Comparison of ENCODE assay signal across 9 mouse cellular contexts in genomic region chr14:99022346-99023086, GRCm38 (mm10). TPM values are rescaled to one million over a fixed set of nuclear protein-coding genes. Genes with fewer than 3 reads are reported as not detected.
DNase-seq lines count a peak whose midpoint lies in the region; ATAC-seq and TF ChIP-seq lines count a peak whose summit lies in the region.
"Had no signal": no experiment of that assay in that cellular context is flagged by ENCODE, and none has a peak within 500 bp of the region (broad histone marks: within the 10 kb centered on the region; RNA-seq: fewer than 3 reads in every experiment).

No protein-coding gene starts in this region.

- ATAC-seq in megakaryocyte, adult 5-6 weeks (ENCODE audit: poor library complexity, severe bottlenecking), result no peak
- no peak for ATAC-seq in limb, embryonic 13.5 days (ENCODE audit: low FRiP score, low read depth)
- ATAC-seq in stomach, postnatal 0 days (ENCODE audit: low FRiP score, low TSS enrichment), result no peak
- ATAC-seq: inflammation-experienced regulatory T-cells, adult 6 months had no signal

- peaks cover 8% of the 10 kb centered on the region for H3K9me3 ChIP-seq in megakaryocyte, embryonic 14.5 days
- H3K9me3 ChIP-seq in limb, embryonic 13.5 days, result peaks cover 5% of the 10 kb centered on the region; the same call in 1 of the 2 replicates
- H3K9me3 ChIP-seq in stomach, postnatal 0 days (ENCODE audit: control insufficient read depth, low read length), result no peaks in the 10 kb centered on the region

- peaks cover 8% of the 10 kb centered on the region for H3K36me3 ChIP-seq in megakaryocyte, embryonic 14.5 days (replicated peaks; ENCODE audit: low read length)
- H3K36me3 ChIP-seq in limb, embryonic 13.5 days, result no peaks in the 10 kb centered on the region
- no peaks in the 10 kb centered on the region for H3K36me3 ChIP-seq in stomach, postnatal 0 days (ENCODE audit: control insufficient read depth, insufficient read depth, low read length)

- H3K4me3 ChIP-seq in megakaryocyte, embryonic 14.5 days (replicated peaks), result peak overlapping the region; percentile 23
- H3K4me3 ChIP-seq in limb, embryonic 13.5 days, result peak overlapping the region; percentile 21
- no peak overlapping the region for H3K4me3 ChIP-seq in stomach, postnatal 0 days (ENCODE audit: low read depth, low read length)

- TF ChIP-seq EP300 in stomach, postnatal 0 days (optimal IDR thresholded peaks at IDR 0.05), result no peak

- peak overlapping the region; percentile 52 for H3K4me2 ChIP-seq in limb, embryonic 13.5 days (replicated peaks)
- peak overlapping the region; percentile 34; the same call in 1 of the 2 replicates for H3K4me2 ChIP-seq in stomach, postnatal 0 days (replicated peaks; ENCODE audit: low read depth)

- H3K4me1 ChIP-seq in megakaryocyte, embryonic 14.5 days, result peaks cover 6% of the 10 kb centered on the region
- H3K4me1 ChIP-seq in limb, embryonic 13.5 days, result no peaks in the 10 kb centered on the region
- no peaks in the 10 kb centered on the region for H3K4me1 ChIP-seq in stomach, postnatal 0 days (replicated peaks; ENCODE audit: control insufficient read depth, insufficient read depth)

- WGBS in limb, embryonic 13.5 days, result 47% methylated on average over 12 of the region's 12 CpGs
- 41% methylated on average over 12 of the region's 12 CpGs for WGBS in stomach, postnatal 0 days

- H3K9ac ChIP-seq in limb, embryonic 13.5 days, result no peak overlapping the region
- no peak overlapping the region for H3K9ac ChIP-seq in stomach, postnatal 0 days (ENCODE audit: low read length)

- peak; percentile 49 for DNase-seq in embryo, embryonic 10.5 days (ENCODE audit: low spot score)
- DNase-seq in embryo, embryonic 10 days (ENCODE audit: low spot score), result no peak
- no peak for DNase-seq in stomach, postnatal 0 days (ENCODE audit: low spot score)
- no peak for DNase-seq in thymus, postnatal 0 days (ENCODE audit: low spot score)
- no peak for DNase-seq in layer of hippocampus, adult 8-10 months (ENCODE audit: low spot score in 2 of 2)

- H3K27me3 ChIP-seq in megakaryocyte, embryonic 14.5 days (replicated peaks), result no peaks in the 10 kb centered on the region
- no peaks in the 10 kb centered on the region for H3K27me3 ChIP-seq in limb, embryonic 13.5 days
- H3K27me3 ChIP-seq in stomach, postnatal 0 days (ENCODE audit: control insufficient read depth, insufficient read depth, low read length), result no peaks in the 10 kb centered on the region

- H3K27ac ChIP-seq in limb, embryonic 13.5 days, result no peak overlapping the region
- H3K27ac ChIP-seq in stomach, postnatal 0 days (replicated peaks), result no peak overlapping the region

- peak; percentile 67 for TF ChIP-seq CTCF in stomach, postnatal 0 days (IDR thresholded peaks at IDR 0.05; ENCODE audit: low read depth)

RNA-seq across cellular contexts. Expression of gene Mzt1, which starts 23.4 kb away (rescaled TPM):
- polyA plus RNA-seq in megakaryocyte, embryonic 14.5 days (2012; ENCODE audit: insufficient read depth, low replicate concordance), result 0.75 and 8.5 TPM in 2 replicates
- total RNA-seq in megakaryocyte, adult 5-6 weeks (2015), result 53.6 and 61.1 TPM in 2 replicates
- 24.3 and 25.9 TPM in 2 replicates for total RNA-seq in megakaryocyte, adult 5-6 weeks (2017)
- polyA plus RNA-seq in limb, embryonic 13.5 days (2015; fragmentation: Nextera tagmentation; extraction: Ambion mirVana), result 91.1 and 92.7 TPM in 2 replicates
- polyA plus RNA-seq in stomach, postnatal 0 days (2015; fragmentation: Nextera tagmentation; extraction: Ambion mirVana), result 52.8 and 55.8 TPM in 2 replicates
- 99.9 and 112 TPM in 2 replicates for polyA plus RNA-seq in thymus, postnatal 0 days (2015; fragmentation: Nextera tagmentation; extraction: Ambion mirVana)
- 10 to 100 TPM; 56.2 to 72.0 (median 64.8) TPM for total RNA-seq in layer of hippocampus, adult 8-10 months (2022)

RNA-seq across cellular contexts. Expression of gene Bora, which starts 23.5 kb away (rescaled TPM):
- polyA plus RNA-seq in megakaryocyte, embryonic 14.5 days (2012; ENCODE audit: insufficient read depth, low replicate concordance), result 2.0 and 4.1 TPM in 2 replicates
- total RNA-seq in megakaryocyte, adult 5-6 weeks (2015), result 24.4 and 26.5 TPM in 2 replicates
- 26.0 and 28.4 TPM in 2 replicates for total RNA-seq in megakaryocyte, adult 5-6 weeks (2017)
- 76.7 and 79.3 TPM in 2 replicates for polyA plus RNA-seq in limb, embryonic 13.5 days (2015; fragmentation: Nextera tagmentation; extraction: Ambion mirVana)
- polyA plus RNA-seq in stomach, postnatal 0 days (2015; fragmentation: Nextera tagmentation; extraction: Ambion mirVana), result 12.4 and 13.8 TPM in 2 replicates
- 45.5 and 65.5 TPM in 2 replicates for polyA plus RNA-seq in thymus, postnatal 0 days (2015; fragmentation: Nextera tagmentation; extraction: Ambion mirVana)
- 1 to 10 TPM; 2.0 to 3.6 (median 2.1) TPM for total RNA-seq in layer of hippocampus, adult 8-10 months (2022)

RNA-seq across cellular contexts. Expression of gene Rpl36a-ps1, which starts 28.4 kb away (rescaled TPM):
- polyA plus RNA-seq in megakaryocyte, embryonic 14.5 days (2012; ENCODE audit: insufficient read depth, low replicate concordance), result 0.43 TPM in 1 of 2 replicates, not detected in the other
- 12.9 and 18.5 TPM in 2 replicates for total RNA-seq in megakaryocyte, adult 5-6 weeks (2015)
- 5.9 and 8.3 TPM in 2 replicates for total RNA-seq in megakaryocyte, adult 5-6 weeks (2017)
- polyA plus RNA-seq in limb, embryonic 13.5 days (2015; fragmentation: Nextera tagmentation; extraction: Ambion mirVana), result 0.77 and 1.6 TPM in 2 replicates
- polyA plus RNA-seq in stomach, postnatal 0 days (2015; fragmentation: Nextera tagmentation; extraction: Ambion mirVana), result 3.2 and 3.6 TPM in 2 replicates
- 3.9 and 6.2 TPM in 2 replicates for polyA plus RNA-seq in thymus, postnatal 0 days (2015; fragmentation: Nextera tagmentation; extraction: Ambion mirVana)
- total RNA-seq in layer of hippocampus, adult 8-10 months (2022), result 1 to 10 TPM; 1.3 to 4.4 (median 2.8) TPM
